Mouse (Mus musculus) kidney, adult 9 months (tissue): ENCODE measurements around the gene Erh.

ENCODE experiments used
- DNase-seq: peaks from one replicate; pipeline ENCODE4 v3.0.0; 2022

Gene Erh

DNA sequence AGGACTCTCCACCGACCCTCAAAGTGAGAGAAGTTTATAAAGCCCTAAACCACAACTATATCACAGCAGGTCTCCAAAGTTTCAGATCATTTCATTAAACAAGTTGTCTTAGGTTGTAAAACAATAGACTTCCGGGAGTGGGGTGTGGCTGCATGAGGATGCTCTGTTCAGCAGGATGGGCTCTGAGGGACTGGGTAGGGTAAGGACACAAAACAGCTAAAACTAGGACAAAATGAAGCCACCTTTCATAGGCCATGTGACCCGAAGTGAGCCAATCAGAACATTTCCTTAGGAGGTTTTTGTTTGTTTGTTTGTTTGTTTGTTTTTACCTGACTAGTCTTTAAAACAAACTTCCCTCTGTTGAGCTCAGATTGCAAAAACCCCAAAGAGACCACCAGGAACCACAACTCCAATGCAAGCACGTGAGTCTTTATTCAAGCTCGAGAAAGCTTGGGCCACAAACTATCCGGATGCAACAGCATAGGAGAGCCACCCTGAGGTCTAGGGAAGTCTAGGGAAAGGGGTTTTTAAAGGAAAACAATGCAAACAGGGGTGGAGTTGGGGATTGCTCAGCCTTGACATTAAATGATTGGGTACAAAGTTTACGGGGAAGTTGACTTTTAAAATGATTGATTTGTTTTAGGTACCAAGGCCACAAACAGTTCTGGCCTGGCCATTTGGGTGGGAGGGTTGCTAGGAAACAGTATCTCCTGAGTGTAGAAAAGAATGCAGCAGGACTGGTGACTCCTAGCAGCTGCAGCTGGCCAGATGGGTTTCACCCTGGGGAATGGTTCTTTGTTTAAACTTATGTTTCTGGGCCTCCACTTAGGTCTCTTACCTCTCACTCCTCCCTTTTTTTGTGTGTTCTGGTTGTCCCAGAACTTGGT is 28.5 kb downstream of the Erh start:
- DNase-seq: no peak

DNA sequence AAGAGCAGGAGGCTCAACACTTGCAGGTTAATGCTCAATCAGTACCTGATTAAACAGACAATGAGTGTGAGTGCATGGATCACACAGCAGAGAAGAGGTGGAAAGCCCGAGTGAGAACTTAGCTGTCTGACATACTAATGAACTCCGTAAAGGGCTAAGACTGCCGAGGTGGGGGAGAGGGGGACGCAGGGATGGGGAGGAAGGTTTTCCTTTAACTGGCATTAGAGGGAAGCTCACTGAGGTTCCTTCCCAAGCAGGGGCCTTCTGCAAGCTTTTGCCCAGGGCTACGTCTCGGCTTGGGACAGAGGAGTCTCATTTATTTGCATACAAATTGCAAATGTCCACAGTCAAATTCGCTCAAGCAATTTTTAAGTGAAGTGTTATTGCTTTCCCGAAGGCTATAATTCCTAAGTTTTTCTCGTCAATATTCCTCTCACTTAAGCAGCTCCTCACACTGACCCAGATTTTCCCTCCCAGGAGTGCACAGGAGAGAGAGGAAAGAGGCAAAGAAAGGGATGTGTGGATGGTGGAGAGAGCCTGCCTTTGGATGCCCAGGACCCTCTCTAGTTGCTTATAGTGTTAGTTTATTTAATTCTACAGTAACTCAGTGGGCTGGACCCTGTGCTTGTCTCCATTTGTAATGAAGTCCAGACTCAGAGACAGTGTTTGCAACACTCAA is 31.9 kb downstream of the Erh start:
- DNase-seq: no peak

DNA sequence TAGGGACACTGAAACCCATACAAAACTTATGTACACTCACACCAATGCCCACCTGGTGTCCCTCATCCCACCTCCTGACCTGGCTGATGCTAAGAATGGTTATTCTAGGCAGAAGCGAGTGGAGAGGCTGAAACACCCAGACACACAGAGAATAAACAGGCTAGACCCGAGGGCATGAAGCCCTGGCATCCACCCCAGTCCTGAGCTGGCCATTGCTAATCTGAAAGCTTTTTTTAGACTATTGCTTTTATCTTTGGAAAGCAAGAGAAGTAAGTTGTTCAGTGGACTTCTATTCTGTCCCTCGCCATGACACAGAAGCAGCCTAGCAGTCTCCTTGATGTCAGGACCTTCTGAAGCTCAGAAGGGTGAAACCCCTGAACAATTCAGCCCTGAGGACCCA is 34.2 kb downstream of the Erh start:
- DNase-seq: no peak

DNA sequence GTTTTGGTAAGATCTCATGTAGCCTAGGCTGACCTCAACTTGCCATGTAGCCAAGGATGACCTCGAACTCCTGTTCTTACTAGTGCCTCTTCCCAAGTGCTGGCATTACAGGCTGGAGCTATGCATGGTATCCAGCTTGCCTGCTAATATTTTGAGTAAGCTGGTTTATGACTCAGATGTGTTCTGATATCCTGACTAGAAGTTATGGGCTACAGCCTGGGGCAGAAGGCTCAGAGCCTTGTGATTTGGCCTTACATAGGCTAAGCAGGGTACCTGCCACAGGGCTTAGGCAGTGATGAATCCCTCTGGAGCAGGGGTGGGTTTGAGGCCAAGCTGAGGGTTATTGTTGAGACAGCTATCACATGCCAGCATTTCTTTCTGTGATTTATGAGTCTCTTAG is 35.6 kb downstream of the Erh start:
- DNase-seq: no peak

DNA sequence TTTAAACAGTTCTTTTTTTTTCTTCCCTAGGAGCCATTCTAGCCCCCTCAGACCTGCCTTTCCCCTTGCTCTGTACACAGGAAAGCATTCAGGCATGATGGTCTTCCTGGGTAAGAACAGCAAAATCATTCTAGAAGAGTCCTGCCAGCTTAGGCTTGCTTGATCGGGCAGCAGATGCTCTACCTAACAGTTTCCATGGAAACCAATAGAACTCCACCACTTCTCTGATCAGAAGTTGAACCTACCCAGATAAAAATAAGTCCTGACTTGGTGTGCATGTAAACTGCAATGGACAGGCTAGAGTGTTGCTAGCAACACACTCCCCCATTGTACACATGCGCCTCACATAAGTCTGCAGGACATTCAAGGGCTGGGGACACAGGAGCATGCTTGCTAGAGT is 39.9 kb downstream of the Erh start:
- DNase-seq: no peak

DNA sequence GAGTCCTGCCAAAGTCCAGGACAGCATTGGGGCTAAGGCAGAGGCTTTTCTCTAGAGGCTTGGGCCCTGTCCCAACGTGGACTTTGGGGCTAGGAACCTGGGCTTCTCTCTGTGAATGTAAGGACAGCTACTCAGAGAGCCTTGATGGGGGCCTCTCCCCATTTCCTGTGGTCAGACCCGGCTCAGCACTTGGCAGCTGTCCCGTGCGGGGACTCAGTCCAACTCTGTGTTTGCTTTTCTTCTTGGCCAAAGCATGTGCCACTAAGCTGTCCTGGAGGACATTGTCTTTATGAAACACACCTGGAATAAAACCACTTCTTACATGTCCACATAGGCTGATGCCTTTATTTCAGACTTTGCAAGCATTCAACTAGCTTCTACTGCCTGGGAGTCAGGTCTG is 40.6 kb downstream of the Erh start:
- peak; percentile 19 for DNase-seq

DNA sequence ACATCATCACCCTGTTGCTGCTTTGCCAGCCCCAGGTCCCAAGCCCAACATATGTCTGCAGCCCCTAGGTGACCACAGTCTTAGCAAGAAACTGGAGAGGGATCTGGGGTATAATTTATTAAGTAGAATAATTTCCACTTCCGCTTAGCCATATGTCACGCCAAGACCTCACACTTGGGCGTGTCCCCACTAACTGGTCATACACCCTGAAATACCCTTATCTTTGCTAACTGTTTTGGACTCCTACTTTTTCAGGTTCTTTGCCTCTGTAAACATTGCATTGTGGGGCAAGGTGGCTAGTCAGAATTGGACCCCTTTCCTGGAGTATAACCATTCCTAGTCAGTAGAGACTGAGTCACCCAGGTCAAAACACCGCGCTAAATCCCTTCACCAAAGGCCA is 41.7 kb downstream of the Erh start:
- no peak for DNase-seq

DNA sequence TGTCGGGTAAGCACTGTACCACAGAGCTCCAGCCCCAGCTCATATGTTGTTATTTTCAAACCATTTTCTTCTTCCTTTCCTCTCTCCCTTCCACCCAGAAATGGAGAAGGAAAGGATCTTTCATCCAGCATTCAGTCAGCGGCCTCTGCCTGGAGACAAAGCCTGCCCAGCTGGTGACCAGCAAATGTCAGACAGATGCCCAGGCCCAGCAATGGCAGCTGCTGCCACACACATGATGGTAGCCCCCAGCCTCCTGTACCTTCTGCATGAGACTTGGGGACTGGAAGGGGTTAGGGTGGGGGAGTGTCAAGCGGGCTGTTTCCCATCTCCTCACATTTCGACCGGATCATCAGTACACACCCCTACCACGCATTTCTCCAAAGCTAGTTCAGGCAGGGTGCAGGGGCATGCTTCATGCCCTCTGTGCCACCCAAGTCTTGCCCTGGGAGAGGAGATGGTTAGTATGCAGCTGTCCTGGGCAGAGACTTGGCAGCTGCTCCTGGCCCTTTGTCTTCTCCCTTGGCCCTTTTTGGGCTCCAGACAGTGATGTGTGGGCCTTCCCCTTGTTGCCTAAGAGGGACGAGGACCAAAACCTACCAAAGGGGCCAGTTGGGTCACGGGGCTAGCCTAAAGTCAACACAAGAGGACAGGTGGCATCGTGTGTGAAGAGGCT is 42.4 kb downstream of the Erh start:
- no peak for DNase-seq

DNA sequence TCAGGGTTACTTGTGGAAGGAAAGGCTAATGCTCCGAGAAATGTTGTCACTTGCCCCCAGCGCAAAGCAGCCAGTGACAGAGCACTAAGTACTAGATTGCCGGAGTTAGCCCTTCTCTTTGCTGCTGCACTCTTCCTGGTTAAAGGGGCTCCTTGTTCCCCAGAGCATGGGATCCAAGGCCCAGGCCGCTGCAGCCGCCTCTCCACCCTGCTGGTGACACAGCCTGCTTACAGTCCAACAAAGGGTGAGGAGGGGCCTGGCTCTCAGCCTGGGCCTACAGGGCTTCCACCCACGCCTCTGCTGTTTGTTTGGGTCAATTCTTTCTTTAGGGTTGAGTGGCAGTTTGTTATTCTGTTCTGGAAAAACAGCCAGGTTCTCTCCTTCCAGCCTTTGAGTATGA is 45.4 kb downstream of the Erh start:
- no peak for DNase-seq

DNA sequence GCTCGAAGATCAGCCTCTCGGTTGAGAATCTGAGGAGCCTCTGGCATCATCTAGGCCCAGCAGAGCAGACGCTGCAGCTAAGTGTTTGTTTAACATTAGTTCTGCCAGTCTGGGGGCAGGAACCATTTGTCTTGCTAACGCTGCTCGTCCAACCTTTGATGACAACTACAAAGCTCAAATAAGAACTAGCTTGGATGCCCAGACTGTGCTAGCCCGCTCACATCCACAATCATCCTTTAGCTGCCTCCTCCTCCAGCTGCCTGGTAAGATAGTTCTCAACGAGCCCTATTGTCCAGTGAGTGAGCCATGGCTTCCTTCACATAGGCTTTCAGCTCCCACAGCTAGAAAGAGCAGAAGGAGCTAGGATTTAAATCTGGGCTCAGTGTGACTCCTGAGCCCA is 45.9 kb downstream of the Erh start:
- DNase-seq: no peak

DNA sequence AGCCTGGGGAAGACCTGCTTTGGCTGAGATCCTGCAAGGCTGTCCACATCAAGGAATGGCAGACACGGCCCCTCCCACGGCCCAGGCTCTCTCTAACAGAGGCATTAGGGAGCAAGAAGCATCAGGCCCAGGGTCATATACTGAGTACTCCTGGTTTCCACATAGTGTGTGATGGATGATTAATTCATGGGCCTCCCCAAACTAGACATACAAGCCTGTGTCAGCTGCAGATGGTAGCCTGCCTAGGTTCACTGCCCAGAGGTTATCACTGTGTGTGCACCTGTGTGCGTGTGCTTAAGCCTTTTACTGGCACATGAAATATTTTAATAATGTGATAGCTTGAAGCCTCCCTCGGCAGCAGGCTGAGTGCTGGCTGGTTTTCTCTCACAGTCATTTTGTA is 48.2 kb downstream of the Erh start:
- DNase-seq: no peak

DNA sequence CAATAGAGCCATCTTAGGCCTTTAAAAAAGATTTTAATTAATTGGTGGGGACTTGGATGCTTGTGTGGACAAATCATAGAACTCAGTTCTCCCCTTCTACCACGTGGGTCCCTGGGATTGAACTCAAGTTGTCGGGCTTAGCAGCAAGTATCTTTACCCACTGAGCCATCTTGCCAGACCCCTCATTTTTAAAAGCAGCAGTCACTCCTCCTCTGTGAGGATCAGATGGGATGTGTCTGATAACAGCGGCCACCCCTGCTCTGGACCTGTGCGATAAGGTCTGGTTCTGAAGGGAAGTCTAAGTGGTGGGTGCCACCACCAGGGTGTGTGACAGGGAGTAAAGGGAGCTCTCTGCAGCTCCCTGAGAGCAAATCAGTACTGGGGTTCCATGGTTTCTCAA is 48.6 kb downstream of the Erh start:
- DNase-seq: no peak

DNA sequence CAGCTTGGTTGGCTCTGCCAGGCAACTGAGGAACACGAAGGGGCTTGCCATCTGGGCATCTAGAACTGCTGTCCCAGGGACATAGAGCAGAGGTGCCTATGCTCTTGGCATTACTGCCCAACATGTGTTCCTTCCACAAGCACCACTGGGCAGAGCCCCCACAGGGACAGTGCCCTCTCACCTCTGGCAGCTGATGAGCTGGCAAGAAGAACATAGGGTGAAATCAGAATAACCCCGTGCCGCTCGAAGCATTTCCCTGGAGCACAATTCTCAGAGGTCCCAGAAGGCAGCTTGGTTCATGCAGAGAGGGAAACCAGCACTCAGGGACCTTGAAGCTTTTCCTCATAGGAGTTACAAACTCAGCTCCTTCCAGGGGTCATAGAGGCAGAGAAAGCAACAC is 49.4 kb downstream of the Erh start:
- no peak for DNase-seq

DNA sequence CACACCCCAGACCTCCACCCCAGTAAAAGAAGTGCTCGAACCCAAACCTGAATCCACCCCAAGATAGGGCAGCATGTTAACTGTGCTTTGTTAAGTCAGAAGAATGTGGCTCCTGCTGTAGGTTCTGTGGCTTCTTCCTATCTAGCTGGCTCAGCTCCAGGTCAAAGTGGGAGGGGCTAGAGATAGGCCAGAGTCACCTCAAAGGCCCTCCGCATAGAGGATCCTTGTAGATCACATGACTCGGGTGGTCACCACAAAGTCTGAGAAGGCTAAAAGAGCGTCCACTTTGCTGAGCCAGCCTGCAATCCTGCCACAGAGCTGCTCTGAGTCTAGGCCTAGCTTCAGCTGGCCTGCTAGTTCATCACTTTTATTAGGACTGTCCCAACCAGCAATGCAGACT is 50.0 kb downstream of the Erh start:
- DNase-seq: no peak

DNA sequence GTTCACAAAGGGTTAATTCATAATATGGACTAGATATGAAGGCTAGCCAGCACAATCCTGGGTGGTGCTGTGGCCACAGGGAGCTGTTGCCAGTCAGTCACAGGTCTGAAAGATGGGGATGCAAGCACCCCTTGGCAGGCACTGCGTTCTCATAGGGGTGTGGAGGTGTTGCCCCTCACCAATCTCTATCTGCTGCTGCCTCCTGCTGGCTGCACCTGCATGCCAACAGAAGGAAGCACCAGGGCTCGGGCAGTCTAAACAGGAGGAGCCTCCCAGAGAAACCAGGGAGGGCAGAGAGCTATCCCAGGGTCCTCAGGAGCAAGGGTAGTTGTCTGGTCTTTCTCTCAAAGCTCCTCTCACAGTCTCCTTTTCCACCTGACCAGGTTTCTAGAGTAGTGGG is 59.2 kb downstream of the Erh start:
- DNase-seq: no peak
